11 mouse cellular contexts compared by ENCODE assay signal in the genomic region with DNA sequence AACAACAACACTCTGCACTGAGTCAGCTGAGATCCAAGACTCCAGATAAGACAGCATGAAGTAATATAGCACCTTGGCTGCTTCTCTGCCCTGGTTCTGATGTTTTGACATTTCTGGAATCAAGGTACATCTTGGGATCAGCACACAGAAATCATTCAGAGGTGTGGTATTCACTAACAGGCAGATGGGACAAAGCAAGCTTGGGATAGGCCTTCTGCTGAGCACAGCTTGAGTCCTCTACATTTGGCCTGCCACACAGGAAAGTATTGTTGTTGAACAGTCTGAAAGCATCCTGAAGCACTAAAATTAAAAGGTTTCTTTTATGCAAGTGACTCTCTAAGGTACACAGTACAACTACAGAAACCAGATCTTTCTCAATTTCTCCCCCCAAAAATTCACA.
"Had no signal": no experiment of that assay in that cellular context is flagged by ENCODE, and none has a peak within 500 bp of the region (broad histone marks: within the 10 kb centered on the region; RNA-seq: fewer than 3 reads in every experiment).

No protein-coding gene starts in this region.

- DNase-seq: kidney, adult 9 months; kidney, postnatal 36 days; layer of hippocampus, adult 9-11 months; layer of hippocampus, postnatal 36 days; liver; liver, embryonic 13.5 days; liver, postnatal 0 days; lung, postnatal 14 days; midbrain, embryonic 14.5 days; thymus, adult 2 months; thymus, postnatal 25 days had no signal

- ATAC-seq: liver, postnatal 0 days had no signal
